Comparison of ENCODE assay signal across 28 mouse cellular contexts in the genomic region with DNA sequence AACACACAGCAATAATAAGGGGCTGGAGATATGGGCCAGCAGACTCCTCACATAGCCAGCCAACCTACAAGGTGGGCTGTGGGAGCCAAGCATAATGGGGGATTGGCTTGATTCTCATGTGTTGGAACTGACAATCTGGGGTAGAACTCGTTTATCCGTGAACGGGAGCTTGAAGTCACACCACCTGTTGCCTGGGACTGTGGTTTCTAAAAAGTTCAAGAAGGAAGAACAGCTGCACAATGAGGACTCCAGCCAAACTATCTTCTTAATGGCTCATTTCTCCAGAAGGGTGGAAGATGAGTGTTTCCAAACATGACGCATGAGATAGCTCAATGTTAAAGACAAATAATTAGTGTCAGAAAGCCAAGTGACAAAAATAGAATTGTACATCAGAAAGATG. TPM values are rescaled to one million over a fixed set of nuclear protein-coding genes. Genes with fewer than 3 reads are reported as not detected.
DNase-seq lines count a peak whose midpoint lies in the region; ATAC-seq and TF ChIP-seq lines count a peak whose summit lies in the region.
"Had no signal": no experiment of that assay in that cellular context is flagged by ENCODE, and none has a peak within 500 bp of the region (broad histone marks: within the 10 kb centered on the region; RNA-seq: fewer than 3 reads in every experiment).

No protein-coding gene starts in this region.

- H3K36me3 ChIP-seq in embryonic facial prominence, embryonic 14.5 days (ENCODE audit: control insufficient read depth, insufficient read depth, low read length) = no peaks in the 10 kb centered on the region
- H3K36me3 ChIP-seq in embryonic facial prominence, embryonic 10.5 days (replicated peaks) = no peaks in the 10 kb centered on the region
- no peaks in the 10 kb centered on the region for H3K36me3 ChIP-seq in heart, embryonic 10.5 days
- no peaks in the 10 kb centered on the region for H3K36me3 ChIP-seq in midbrain, embryonic 14.5 days (ENCODE audit: control insufficient read depth, insufficient read depth, low read length)
- H3K36me3 ChIP-seq: G1E; heart, embryonic 13.5 days; hindbrain, embryonic 13.5 days; limb, embryonic 10.5 days; limb, embryonic 15.5 days; lung, embryonic 15.5 days; neural tube, embryonic 12.5 days had no signal

- no peak overlapping the region for H3K4me2 ChIP-seq in embryonic facial prominence, embryonic 14.5 days (ENCODE audit: low read depth, low read length)
- no peak overlapping the region for H3K4me2 ChIP-seq in midbrain, embryonic 14.5 days (ENCODE audit: low read length)
- H3K4me2 ChIP-seq: heart, embryonic 13.5 days; hindbrain, embryonic 13.5 days; limb, embryonic 15.5 days; lung, embryonic 15.5 days; neural tube, embryonic 12.5 days had no signal

- 89% methylated on average over 4 of the region's 4 CpGs for WGBS in embryonic facial prominence, embryonic 14.5 days
- 91% methylated on average over 4 of the region's 4 CpGs for WGBS in embryonic facial prominence, embryonic 10.5 days
- WGBS in heart, embryonic 10.5 days = 89% methylated on average over 4 of the region's 4 CpGs
- 69% methylated on average over 4 of the region's 4 CpGs for WGBS in lung, adult 2 months
- WGBS in midbrain, embryonic 14.5 days = 93% methylated on average over 4 of the region's 4 CpGs

- peak; percentile 16 for DNase-seq in embryonic facial prominence, embryonic 14.5 days (ENCODE audit: low spot score)
- DNase-seq in embryonic facial prominence, embryonic 10.5 days (ENCODE audit: low spot score) = no peak
- peak; percentile 35 to 39 for DNase-seq in heart, adult 18-20 months
- DNase-seq in heart, embryonic 10.5 days (ENCODE audit: low spot score) = no peak
- DNase-seq in lung, postnatal 36 days = peak; percentile 17
- no peak for DNase-seq in lung, adult 2 months
- no peak for DNase-seq in midbrain, embryonic 14.5 days
- DNase-seq: adrenal gland, postnatal 10 days; cerebellum, adult 8-10 months; cerebellum, postnatal 25 days; kidney, postnatal 14 days; layer of hippocampus, adult 9-11 months; right cerebral cortex, adult 18-20 months; right cerebral cortex, postnatal 4 days; thymus, adult 2 months; thymus, postnatal 36 days had no signal

- H3K4me3 ChIP-seq in embryonic facial prominence, embryonic 14.5 days (ENCODE audit: low read depth, low read length) = no peak overlapping the region
- H3K4me3 ChIP-seq in embryonic facial prominence, embryonic 10.5 days = no peak overlapping the region
- H3K4me3 ChIP-seq in heart, embryonic 10.5 days = no peak overlapping the region
- no peak overlapping the region for H3K4me3 ChIP-seq in lung, adult 2 months (replicated peaks; ENCODE audit: extremely low read depth, low read depth, low read length)
- H3K4me3 ChIP-seq in midbrain, embryonic 14.5 days (replicated peaks; ENCODE audit: low read depth, low read length) = no peak overlapping the region
- H3K4me3 ChIP-seq: heart, embryonic 13.5 days; hindbrain, embryonic 13.5 days; limb, embryonic 10.5 days; limb, embryonic 15.5 days; lung, embryonic 15.5 days; neural tube, embryonic 12.5 days had no signal

- no peak for TF ChIP-seq CTCF in lung, adult 2 months (IDR thresholded peaks at IDR 0.05; ENCODE audit: insufficient read depth, low read length)

- ATAC-seq in embryonic facial prominence, embryonic 14.5 days (ENCODE audit: low read depth) = no peak
- ATAC-seq in inflammation-experienced regulatory T-cells, adult 6 months = no peak
- ATAC-seq in midbrain, embryonic 14.5 days (ENCODE audit: low FRiP score, low TSS enrichment) = no peak
- ATAC-seq: forebrain, embryonic 14.5 days; intestine, postnatal 0 days; midbrain, embryonic 16.5 days had no signal

- H3K27me3 ChIP-seq in embryonic facial prominence, embryonic 14.5 days (replicated peaks; ENCODE audit: control insufficient read depth, insufficient read depth, low read length) = no peaks in the 10 kb centered on the region
- no peaks in the 10 kb centered on the region for H3K27me3 ChIP-seq in embryonic facial prominence, embryonic 10.5 days (replicated peaks; ENCODE audit: low read depth, poor library complexity, severe bottlenecking)
- no peaks in the 10 kb centered on the region for H3K27me3 ChIP-seq in heart, embryonic 10.5 days (ENCODE audit: insufficient read depth, poor library complexity, severe bottlenecking)
- no peaks in the 10 kb centered on the region for H3K27me3 ChIP-seq in midbrain, embryonic 14.5 days (ENCODE audit: control insufficient read depth, insufficient read depth, low read length)
- H3K27me3 ChIP-seq: heart, embryonic 13.5 days; hindbrain, embryonic 13.5 days; limb, embryonic 15.5 days; lung, embryonic 15.5 days; neural tube, embryonic 12.5 days had no signal

- H3K4me1 ChIP-seq in embryonic facial prominence, embryonic 14.5 days (ENCODE audit: control insufficient read depth, insufficient read depth, low read length) = no peaks in the 10 kb centered on the region
- H3K4me1 ChIP-seq in embryonic facial prominence, embryonic 10.5 days = no peaks in the 10 kb centered on the region
- no peaks in the 10 kb centered on the region for H3K4me1 ChIP-seq in heart, embryonic 10.5 days
- no peaks in the 10 kb centered on the region for H3K4me1 ChIP-seq in lung, adult 2 months (ENCODE audit: control insufficient read depth, insufficient read depth, low read length)
- no peaks in the 10 kb centered on the region for H3K4me1 ChIP-seq in midbrain, embryonic 14.5 days (ENCODE audit: control insufficient read depth, insufficient read depth, low read length)
- H3K4me1 ChIP-seq: heart, embryonic 13.5 days; hindbrain, embryonic 13.5 days; limb, embryonic 10.5 days; limb, embryonic 15.5 days; lung, embryonic 15.5 days; neural tube, embryonic 12.5 days had no signal

- no peak overlapping the region for H3K27ac ChIP-seq in embryonic facial prominence, embryonic 14.5 days (replicated peaks; ENCODE audit: low read depth, low read length)
- H3K27ac ChIP-seq in embryonic facial prominence, embryonic 10.5 days (replicated peaks) = no peak overlapping the region
- no peak overlapping the region for H3K27ac ChIP-seq in heart, embryonic 10.5 days
- H3K27ac ChIP-seq in midbrain, embryonic 14.5 days (replicated peaks; ENCODE audit: low read depth, low read length) = no peak overlapping the region
- H3K27ac ChIP-seq: heart, embryonic 13.5 days; hindbrain, embryonic 13.5 days; limb, embryonic 10.5 days; limb, embryonic 15.5 days; liver, embryonic 14.5 days; lung, embryonic 15.5 days; neural tube, embryonic 12.5 days had no signal

- TF ChIP-seq POLR2A in lung, adult 2 months (IDR thresholded peaks at IDR 0.05; ENCODE audit: borderline replicate concordance, extremely low read depth, low read depth, low read length) = no peak

- no peak overlapping the region for H3K9ac ChIP-seq in embryonic facial prominence, embryonic 14.5 days (ENCODE audit: low read depth, low read length)
- H3K9ac ChIP-seq in midbrain, embryonic 14.5 days (replicated peaks; ENCODE audit: low read length) = no peak overlapping the region
- H3K9ac ChIP-seq: heart, embryonic 13.5 days; hindbrain, embryonic 13.5 days; limb, embryonic 15.5 days; liver, embryonic 14.5 days; lung, embryonic 15.5 days; neural tube, embryonic 12.5 days had no signal

- H3K9me3 ChIP-seq in embryonic facial prominence, embryonic 14.5 days (ENCODE audit: control insufficient read depth, low read length) = no peaks in the 10 kb centered on the region
- no peaks in the 10 kb centered on the region for H3K9me3 ChIP-seq in embryonic facial prominence, embryonic 10.5 days
- H3K9me3 ChIP-seq in heart, embryonic 10.5 days = no peaks in the 10 kb centered on the region
- no peaks in the 10 kb centered on the region for H3K9me3 ChIP-seq in midbrain, embryonic 14.5 days (ENCODE audit: control insufficient read depth, low read length)
- H3K9me3 ChIP-seq: G1E; heart, embryonic 13.5 days; hindbrain, embryonic 13.5 days; limb, embryonic 10.5 days; limb, embryonic 15.5 days; lung, embryonic 15.5 days; neural tube, embryonic 12.5 days had no signal

RNA-seq across cellular contexts. Expression of a gene that starts 30.7 kb away (rescaled TPM):
- 8.8 TPM in 2 replicates for polyA plus RNA-seq in embryonic facial prominence, embryonic 14.5 days (2014; fragmentation: Nextera tagmentation; extraction: Ambion mirVana)
- 6.7 and 7.3 TPM in 2 replicates for polyA plus RNA-seq in embryonic facial prominence, embryonic 10.5 days (2016; fragmentation: Nextera tagmentation; extraction: Ambion mirVana)
- 1 to 10 TPM; 9.4 to 10.0 TPM for total RNA-seq in heart, adult 18-20 months (2021)
- polyA plus RNA-seq in heart, embryonic 10.5 days (2016; fragmentation: Nextera tagmentation; extraction: Ambion mirVana) = 6.1 and 8.0 TPM in 2 replicates
- polyA plus RNA-seq in lung, adult 2 months (2012; rRNA removed) = 5.3 and 5.5 TPM in 2 replicates
- polyA plus RNA-seq in inflammation-experienced regulatory T-cells, adult 6 months (2017; shearing (Covaris generic)) = 1 to 10 TPM in 2 of 3 experiments, under 1 TPM in 1; 0.96 to 6.5 (median 3.8) TPM
- 8.5 and 8.8 TPM in 2 replicates for polyA plus RNA-seq in midbrain, embryonic 14.5 days (2014; fragmentation: Nextera tagmentation; extraction: Ambion mirVana)
- total RNA-seq: G1E had no signal
- polyA plus RNA-seq: G1E had no signal

Comparison
In these comparisons a context has a peak if more than half of its experiments do, and no peak if none do; other contexts are left out.
1. DNase-seq: peak in embryonic facial prominence, embryonic 14.5 days (single experiment), heart, adult 18-20 months (2 of 2) and lung, postnatal 36 days (single experiment); none in embryonic facial prominence, embryonic 10.5 days (single experiment), heart, embryonic 10.5 days (single experiment), lung, adult 2 months (single experiment) and midbrain, embryonic 14.5 days (single experiment).